Mouse (Mus musculus) cerebellum, adult 11-12 months (tissue): ENCODE measurements around the gene BC053393.
"Not testable (repeated sequence)": the region's sequence is repeated elsewhere in the genome, so short reads cannot be mapped to it uniquely, and the experiment has no call there.

ENCODE experiments used
- DNase-seq: peaks from one replicate; pipeline ENCODE4 v3.0.0; 2022

Gene BC053393

DNA sequence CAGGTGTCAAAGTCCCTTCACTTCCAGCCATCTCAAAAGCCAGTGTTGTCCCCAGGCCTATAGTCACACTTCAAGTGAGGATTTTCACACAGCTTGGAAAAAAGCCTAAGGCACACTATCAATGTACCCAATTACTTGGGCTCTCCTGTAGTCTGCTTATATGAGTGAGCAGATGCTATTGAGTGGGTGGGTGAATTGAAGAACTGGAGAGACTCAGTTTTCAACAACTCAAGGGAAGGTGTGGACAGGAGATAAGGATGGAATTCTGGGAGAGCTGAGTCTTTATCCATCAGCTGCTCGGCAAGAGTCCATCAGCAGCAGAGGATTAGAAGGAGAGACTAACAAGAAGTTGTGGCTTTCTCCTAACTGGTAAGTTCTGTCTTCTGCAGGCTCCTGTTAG, at the start of gene BC053393:
TSS of gene BC053393 (plus strand) at position 210 of the 400 bp plus-strand sequence.
- no peak for DNase-seq

GRCm38 (mm10) chr11:46522719-46523118, 48.6 kb upstream of the BC053393 start:
- no peak for DNase-seq

DNA sequence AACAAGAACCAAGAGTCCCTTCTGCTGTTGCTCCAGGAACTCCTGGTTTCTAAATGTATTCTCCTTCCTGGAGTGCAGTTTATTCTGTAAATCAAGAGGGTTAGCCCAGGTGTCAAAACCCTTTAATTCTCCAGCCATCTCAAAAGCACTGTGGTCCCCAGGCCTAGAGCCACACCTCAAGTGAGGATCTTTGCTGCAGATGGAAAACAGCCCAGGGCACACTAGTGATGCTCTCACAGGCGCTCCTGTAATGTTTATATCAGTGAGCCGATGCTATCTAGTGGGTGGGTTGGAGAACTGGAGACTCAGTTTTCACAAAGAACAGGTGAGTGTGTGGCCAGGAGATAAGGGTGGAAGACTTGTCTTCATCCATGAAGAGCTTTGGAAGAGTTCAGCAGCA, 47.4 kb upstream of the BC053393 start, which contains the start of gene Gm12169:
TSS of gene Gm12169 (plus strand) at position 301 of the 400 bp plus-strand sequence.
- no peak for DNase-seq

DNA sequence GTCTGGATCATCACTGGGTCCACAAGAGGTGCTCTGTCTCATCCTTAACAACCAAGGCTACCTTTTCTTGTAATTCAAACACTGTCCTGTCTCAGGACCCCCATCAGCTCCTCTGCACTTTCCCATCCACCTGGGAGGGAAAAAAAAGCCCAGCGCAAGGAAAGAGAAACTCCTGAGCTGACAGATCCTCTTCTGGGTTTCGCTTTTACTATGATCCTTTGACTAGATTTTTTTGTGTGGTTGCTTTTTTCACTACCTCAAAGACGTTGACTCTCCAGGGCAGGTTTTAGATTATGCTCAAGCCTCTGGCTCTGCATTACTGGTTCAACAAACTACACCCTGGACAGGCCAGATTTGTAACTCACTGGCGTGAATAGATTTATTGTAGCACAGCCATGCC, 41.2 kb upstream of the BC053393 start:
- no peak for DNase-seq

DNA sequence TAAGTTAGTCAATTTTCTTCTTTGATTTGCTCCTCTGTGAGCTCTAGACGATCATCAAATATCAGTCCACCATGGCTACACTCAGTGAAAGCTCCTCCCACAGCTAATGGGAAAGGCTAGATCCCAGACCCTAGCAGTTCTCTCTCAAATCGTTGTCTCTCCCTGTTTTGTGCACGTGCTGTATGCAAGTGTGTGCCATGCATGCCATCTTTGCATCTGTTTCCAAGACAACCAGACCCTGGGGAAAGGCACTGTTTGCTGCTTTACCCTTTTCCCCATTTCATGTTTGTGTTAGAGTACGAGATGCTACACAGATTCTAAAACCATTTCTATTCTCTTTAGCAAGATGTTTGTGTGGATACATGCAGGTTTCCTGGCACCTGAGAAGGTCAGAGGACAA, 34.4 kb upstream of the BC053393 start:
- DNase-seq: no peak

DNA sequence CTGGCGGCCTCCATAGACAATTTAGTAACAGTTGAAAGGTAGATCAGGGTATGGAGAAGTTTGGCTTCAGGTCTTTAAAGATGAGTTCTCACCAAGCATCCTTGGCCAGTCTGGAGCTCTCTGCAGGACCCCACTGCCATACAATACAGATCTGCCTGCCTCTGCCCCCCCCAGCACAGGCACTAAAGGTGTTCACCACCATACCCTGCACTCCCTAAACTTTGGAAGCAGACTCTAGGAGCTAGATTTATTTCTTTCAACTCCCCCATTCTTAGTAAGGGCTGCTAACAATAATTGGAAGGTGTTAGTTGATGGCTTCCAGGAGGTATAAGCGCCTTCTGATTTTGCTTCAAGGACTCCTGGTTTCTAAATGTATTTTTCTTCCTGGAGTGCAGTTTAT, 27.8 kb upstream of the BC053393 start:
- no peak for DNase-seq

DNA sequence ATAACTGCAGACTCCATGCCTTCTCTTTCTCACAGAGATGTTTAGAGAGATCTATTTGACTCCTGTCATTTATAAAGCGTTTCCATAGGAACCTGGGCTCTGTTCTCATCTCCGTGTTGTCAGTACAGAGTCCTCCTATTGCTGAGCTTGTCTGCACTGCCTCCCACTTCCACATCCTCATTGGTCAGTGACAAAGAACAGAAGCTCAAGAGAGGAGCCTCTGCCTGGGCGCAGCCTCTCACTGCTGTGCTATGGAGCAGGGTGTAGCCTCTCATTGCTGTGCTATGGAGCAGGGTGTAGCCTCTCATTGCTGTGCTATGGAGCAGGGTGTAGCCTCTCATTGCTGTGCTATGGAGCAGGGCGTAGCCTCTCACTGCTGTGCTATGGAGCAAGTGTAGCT, 21.6 kb upstream of the BC053393 start:
- no peak for DNase-seq

- no peak for DNase-seq
Observed at GRCm38 (mm10) chr11:46552741-46553140, 18.6 kb upstream of the BC053393 start.

DNA sequence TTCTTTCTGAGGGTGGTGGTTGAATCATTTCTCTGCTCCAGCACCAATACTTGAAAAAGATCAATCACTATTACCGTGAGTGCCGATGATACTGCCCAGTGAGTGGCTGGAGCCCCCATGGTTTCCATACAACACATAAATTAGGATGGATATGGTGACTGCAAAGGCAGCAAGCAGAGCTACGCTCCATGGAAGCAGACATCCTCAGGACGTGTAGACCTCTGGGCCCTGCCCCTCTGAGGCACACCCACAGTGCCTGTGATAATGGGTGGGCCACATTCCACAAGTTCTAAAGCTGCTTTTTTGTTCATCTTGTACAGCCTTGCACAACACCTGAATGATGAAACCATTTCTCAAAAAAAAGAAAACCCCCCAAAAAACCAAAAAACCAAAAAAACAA, 10.2 kb upstream of the BC053393 start:
- no peak for DNase-seq

DNA sequence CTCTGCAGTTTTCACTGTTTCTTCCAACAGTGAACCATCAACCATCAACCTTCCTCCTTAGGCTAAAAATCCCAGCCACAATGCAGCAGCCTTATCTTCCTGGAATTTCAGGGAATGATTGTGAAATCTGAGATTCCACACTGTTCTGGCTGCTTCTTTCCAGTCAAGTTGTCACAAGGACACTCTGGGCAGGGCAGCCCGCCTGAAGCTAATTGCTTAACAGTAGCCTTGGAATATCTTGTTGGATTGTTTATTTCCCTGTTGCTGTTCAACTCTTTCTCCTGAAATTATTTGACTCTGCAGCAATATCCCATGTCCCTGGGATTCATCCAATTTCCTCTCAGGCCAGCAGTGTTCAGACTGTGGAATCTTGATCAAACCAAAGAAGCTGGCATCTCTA, 6.7 kb upstream of the BC053393 start:
- DNase-seq: no peak

- DNase-seq: no peak
Observed at GRCm38 (mm10) chr11:46565967-46566366, 5.4 kb upstream of the BC053393 start.

DNA sequence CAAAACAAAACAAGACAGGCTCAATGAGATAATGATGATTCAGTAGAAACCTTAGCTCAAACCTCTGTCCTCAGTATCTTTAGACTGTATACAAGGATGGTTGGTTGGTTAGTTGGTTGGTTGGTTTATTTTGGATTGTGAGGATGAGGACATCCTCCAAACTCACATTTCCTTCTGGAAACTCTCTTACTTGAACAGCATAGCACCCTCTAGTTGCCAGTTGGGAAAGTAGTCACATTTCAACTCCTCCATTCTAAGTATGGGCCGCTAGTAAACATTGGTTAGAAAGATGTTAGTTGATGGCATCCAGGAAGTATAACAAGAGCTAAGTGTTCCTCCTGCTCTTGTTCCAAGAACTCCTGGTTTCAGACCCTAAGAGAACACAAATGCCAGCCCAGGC, 2.2 kb upstream of the BC053393 start:
- no peak for DNase-seq

- DNase-seq: no peak
Observed at GRCm38 (mm10) chr11:46578771-46579281, 7.5 kb downstream of the BC053393 start.

GRCm38 (mm10) chr11:46580428-46580827, 9.1 kb downstream of the BC053393 start:
- no peak for DNase-seq

DNA sequence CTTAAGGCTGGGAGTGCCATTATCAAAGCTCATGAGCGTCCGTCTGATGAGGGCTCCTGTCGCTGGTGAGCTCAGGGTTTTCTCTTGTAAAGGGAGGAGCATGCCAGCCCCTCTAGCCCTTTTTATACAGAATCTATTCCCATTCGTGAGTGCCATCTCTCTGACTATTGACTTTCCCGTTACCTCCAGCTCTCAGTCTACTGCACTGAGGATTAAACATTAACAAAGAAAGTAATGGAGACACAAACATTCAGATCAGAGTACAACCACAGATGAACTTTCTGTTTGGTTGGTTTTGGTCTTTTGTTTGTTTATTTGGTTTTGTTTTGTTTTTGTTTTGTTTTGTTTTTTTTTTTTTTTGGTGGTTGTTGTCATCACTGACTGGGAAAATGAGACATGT, 11.4 kb downstream of the BC053393 start:
- DNase-seq: no peak

DNA sequence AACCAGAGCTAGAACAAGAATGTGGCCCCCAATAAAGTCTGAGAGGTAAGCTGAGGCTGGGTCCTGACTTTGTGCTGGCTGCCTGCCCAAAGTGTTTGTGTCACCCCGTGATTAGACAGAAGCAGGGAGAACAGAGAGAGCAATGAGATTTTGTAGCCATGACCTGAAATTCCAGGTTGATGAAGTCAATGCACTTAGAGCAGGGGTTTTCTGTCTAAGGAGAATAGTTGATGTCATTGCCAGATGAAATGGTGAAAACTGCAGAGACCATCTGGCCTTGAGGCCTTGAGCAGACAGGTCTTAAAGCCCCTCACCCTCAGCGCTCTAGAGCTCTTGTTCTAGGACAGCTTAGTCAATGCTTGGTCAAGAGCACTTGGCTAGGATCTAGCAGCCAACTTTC, 21.1 kb downstream of the BC053393 start:
- DNase-seq: no peak

DNA sequence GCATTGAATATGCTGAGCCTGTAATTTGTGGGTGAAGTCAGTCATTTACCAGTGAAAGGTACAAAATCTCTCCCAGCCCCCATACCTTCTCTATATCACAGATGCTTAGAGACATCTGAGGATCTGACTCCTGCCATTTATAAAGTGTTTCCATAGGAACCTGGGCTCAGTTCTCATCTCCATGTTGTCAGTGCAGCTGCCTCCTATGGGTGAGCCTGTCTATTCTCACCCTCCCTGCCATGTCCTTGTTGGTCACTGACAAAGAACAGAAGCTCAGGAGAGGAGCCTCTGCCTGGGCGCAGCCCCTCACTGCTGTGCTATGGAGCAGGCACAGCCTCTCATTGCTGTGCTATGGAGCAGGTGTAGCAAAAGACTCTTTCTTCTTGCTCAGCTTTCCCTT, 48.6 kb downstream of the BC053393 start:
- DNase-seq: no peak

DNA sequence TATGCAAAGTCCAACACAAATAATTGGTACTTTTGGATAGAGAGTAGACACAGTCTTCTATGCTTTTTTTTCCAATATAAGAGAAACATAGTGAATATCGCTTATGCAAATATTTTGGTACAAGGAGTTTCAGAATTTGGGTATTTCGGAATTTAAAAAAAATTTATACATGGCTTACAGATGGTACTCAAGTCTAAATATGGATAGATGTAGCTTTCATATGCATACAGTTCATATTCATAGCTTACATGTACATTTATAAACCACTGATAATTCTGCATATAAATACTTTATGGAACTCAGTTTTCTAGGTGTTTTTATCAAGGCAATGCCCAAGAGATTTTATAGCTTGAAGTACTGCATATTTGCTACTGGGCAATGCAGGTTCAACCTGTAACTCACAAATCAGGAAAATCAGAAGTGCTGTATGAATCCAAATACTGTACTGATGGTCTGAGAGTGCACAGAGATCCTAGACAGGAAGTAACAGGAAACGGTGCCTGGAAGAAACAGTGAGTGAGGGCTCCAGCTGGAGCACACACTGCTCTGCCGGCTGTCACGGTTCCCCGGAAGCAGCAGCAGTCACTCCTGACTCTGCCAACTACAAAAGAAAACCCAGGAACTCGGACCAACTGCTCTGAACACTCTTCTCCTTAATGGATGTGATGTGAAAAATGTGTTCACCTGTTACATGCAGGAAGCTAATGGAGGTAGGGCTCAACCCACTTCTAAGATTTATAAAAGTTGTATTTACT, 49.3 kb downstream of the BC053393 start:
- DNase-seq: no peak

DNA sequence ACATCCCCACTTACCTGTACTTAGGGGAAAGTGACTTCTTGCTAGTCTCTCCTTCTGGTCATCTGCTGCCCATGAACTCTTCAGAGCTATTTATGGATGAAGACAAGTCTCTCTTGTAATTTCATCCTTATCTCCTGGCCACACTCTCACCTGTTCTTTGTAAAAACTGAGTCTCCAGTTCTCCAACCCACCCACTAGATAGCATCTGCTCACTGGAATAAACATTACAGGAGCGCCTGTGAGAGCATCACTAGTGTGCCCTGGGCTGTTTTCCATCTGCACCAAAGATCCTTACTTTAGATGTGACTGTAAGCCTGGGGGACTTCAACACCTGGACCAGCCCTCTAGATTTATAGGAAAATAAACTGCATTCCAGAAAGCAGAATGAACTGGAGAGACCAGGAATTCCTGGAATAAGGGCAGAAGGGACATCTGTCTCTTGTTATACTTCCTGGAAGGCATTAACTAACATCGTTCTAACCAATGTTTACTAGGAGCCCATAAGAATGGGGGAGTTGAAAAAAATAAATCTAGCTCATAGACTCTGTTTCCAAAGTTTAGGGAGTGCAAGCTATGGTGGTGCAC, 58.0 kb downstream of the BC053393 start, which contains the start of gene Dppa1:
TSS of gene Dppa1 (minus strand) at position 51 of the 585 bp plus-strand sequence.
- no peak for DNase-seq

GRCm38 (mm10) chr11:46631635-46632034, 60.3 kb downstream of the BC053393 start:
- no peak for DNase-seq

DNA sequence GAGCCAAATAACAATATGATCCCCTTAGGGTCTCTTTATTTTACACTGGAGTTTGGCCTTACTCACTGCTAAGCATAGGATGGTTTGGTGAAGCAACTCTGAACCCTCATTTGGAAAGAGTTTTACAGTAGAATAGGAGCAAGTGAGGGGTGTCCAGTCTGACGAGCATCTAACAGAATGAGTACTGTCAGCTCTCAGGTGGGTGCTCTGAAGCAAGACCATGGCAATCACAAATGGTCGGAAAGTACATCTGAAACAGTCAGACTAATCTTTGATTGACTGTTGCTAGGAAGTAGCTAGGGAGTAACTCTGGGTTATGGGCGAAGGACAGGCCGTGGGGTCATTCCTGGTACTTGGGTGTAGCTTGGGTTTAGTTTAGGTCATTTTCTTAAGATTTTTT, 64.2 kb downstream of the BC053393 start:
- not testable (repeated sequence) for DNase-seq

- no peak for DNase-seq
Observed at GRCm38 (mm10) chr11:46636568-46636967, 65.2 kb downstream of the BC053393 start.
